Mouse (Mus musculus) spleen, adult 2 months (tissue): ENCODE measurements around the gene Abracl.

Source experiments
- CTCF ChIP-seq: fragments of 200-500 bp; IDR thresholded peaks from 2 replicates; pipeline ENCODE4 v1.5.1; 2011; ENCODE audit warnings: mild to moderate bottlenecking, inconsistent platforms; ENCODE audit not compliant: insufficient read depth, insufficient read length, insufficient replicate concordance; ENCODE audit errors: extremely low read depth
- POLR2A ChIP-seq: fragments of 200-500 bp; IDR thresholded peaks from 2 replicates; pipeline ENCODE4 v1.6.1; 2011; ENCODE audit warnings: low read depth, low read length, inconsistent platforms

- TF ChIP-seq POLR2A (no peak), CTCF (no peak)
These were observed 1.3 kb downstream of the Abracl start for GRCm38 (mm10) chr10:18021576-18022311.
